Mouse (Mus musculus) limb, embryonic 13.5 days (tissue): ENCODE results near the gene Gm20662. TPM values are rescaled to one million over a fixed set of nuclear protein-coding genes. Genes with fewer than 3 reads are reported as not detected.

Experiments
- ATAC-seq: fragments of 200-750 bp; cut with Nextera tagmentation; 2 replicates; pipeline ENCODE4 v1.8.0; 2017; ENCODE audit warnings: low read depth, moderate number of reproducible peaks, moderate TSS enrichment; ENCODE audit not compliant: low FRiP score
- H3K27ac ChIP-seq: fragments of 300-500 bp; sonication (generic); 2 replicates; pipeline ENCODE4 v1.5.1; 2015; ENCODE audit warnings: inconsistent platforms, mild to moderate bottlenecking, moderate library complexity
- H3K27me3 ChIP-seq: fragments of 300-500 bp; sonication (generic); 2 replicates; pipeline ENCODE4 v1.6.1; 2015; ENCODE audit warnings: mild to moderate bottlenecking, inconsistent platforms
- H3K36me3 ChIP-seq: fragments of 300-500 bp; sonication (generic); 2 replicates; pipeline ENCODE4 v1.6.1; 2015; ENCODE audit warnings: inconsistent platforms, mild to moderate bottlenecking, moderate library complexity
- H3K4me1 ChIP-seq: fragments of 300-500 bp; sonication (generic); 2 replicates; pipeline ENCODE4 v1.6.1; 2015; ENCODE audit warnings: inconsistent platforms
- H3K4me2 ChIP-seq: fragments of 300-500 bp; sonication (generic); replicated peaks from 2 replicates; pipeline ENCODE4 v1.6.1; 2015; ENCODE audit warnings: inconsistent platforms, mild to moderate bottlenecking, moderate library complexity
- H3K4me3 ChIP-seq: fragments of 300-500 bp; sonication (generic); 2 replicates; pipeline ENCODE4 v1.5.1; 2015; ENCODE audit warnings: moderate library complexity, mild to moderate bottlenecking, inconsistent platforms
- H3K9ac ChIP-seq: fragments of 300-500 bp; sonication (generic); 2 replicates; pipeline ENCODE4 v1.6.1; 2015; ENCODE audit warnings: mild to moderate bottlenecking, inconsistent platforms
- H3K9me3 ChIP-seq: fragments of 300-500 bp; sonication (generic); 2 replicates; pipeline ENCODE4 v1.6.1; 2016; ENCODE audit warnings: inconsistent platforms
- WGBS: fragments of 180-500 bp; shearing (Covaris S2); methylation state at CpG from one replicate; pipeline ENCODE4 v1.1.7; 2015; 5-methylcytosine and 5-hydroxymethylcytosine counted together
- polyA plus RNA-seq: library from polyadenylated mRNA; unstranded; fragments of >200 nt; fragmentation: Nextera tagmentation; extraction: Ambion mirVana; gene quantifications from 2 replicates; pipeline ENCODE4 v1.2.1, GENCODE M21; 2015

Gm20662 gene
- polyA plus RNA-seq, 1 experiment from 2014 or later: 1.2 TPM

- ATAC-seq: peak; percentile 49
- no peaks in the 10 kb centered on the region for H3K9me3 ChIP-seq
- peak overlapping the region; percentile 88 for H3K9ac ChIP-seq
- H3K4me1 ChIP-seq: peaks cover 64% of the 10 kb centered on the region
- H3K36me3 ChIP-seq: peaks cover 6% of the 10 kb centered on the region; the same call in 1 of the 2 replicates
- H3K4me2 ChIP-seq: peak overlapping the region; percentile 97
- no peaks in the 10 kb centered on the region for H3K27me3 ChIP-seq
- H3K27ac ChIP-seq: peak overlapping the region; percentile 100
- WGBS: 6% methylated on average over 7 of the region's 7 CpGs
- peak overlapping the region; percentile 88 for H3K4me3 ChIP-seq
Observed at GRCm38 (mm10) chr9:107981684-107982605, 14.2 kb upstream of the Gm20662 start.

GRCm38 (mm10) chr9:107982681-107983346 lies 13.3 kb upstream of the Gm20662 start, which contains the start of gene Gm20661:
Gene Gm20661, plus strand, starts transcription at chr9:107983058.
- peak within 1 kb of the TSS; percentile 97 for H3K4me2 ChIP-seq
- H3K27ac ChIP-seq: peak within 1 kb of the TSS; percentile 100
- H3K4me1 ChIP-seq: peaks cover 73% of the 10 kb centered on the region
- peak within 1 kb of the TSS; percentile 88 for H3K4me3 ChIP-seq
- H3K9ac ChIP-seq: peak within 1 kb of the TSS; percentile 88
- H3K9me3 ChIP-seq: no peaks in the 10 kb centered on the region
- H3K36me3 ChIP-seq: peaks cover 6% of the 10 kb centered on the region; the same call in 1 of the 2 replicates
- WGBS: 5% methylated on average over 14 of the region's 14 CpGs
- no peaks in the 10 kb centered on the region for H3K27me3 ChIP-seq
- peak; percentile 82 for ATAC-seq

DNA sequence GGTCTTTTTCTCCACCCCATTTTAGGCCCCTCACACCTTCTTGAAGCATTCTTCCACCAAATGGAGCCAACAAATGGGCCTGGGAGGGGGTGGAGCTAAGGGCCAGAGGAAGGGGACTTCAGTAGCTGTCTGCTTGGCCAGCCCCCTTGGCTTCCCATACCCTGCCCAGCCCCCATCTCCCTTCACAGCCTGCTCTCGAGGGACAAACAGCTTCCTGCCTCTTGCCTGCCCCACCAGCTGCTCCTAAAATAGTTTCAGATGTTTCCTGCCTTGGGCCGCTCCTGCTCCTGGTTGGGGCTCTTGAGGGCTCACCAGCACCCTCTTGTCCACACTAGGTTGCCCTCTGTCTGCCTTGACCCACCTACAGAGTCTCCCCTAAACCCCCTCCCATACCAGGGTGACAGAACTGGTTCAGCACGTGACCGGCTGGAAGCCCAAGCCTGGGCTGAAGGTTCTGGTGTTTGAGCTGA lies 12.7 kb upstream of the Gm20662 start:
- Histone ChIP-seq H3K27me3 (no peaks in the 10 kb centered on the region), H3K4me3 (peak overlapping the region; percentile 88), H3K4me1 (peaks cover 78% of the 10 kb centered on the region), H3K9ac (peak overlapping the region; percentile 88), H3K27ac (peak overlapping the region; percentile 100), H3K36me3 (peaks cover 6% of the 10 kb centered on the region; the same call in 1 of the 2 replicates), H3K9me3 (no peaks in the 10 kb centered on the region), H3K4me2 (peak overlapping the region; percentile 97)
- peak; percentile 55 for ATAC-seq
- 0% methylated on average over 4 of the region's 4 CpGs for WGBS

GRCm38 (mm10) chr9:107984052-107984753 lies 11.9 kb upstream of the Gm20662 start:
- ATAC-seq: no peak
- Histone ChIP-seq H3K27ac (peak overlapping the region; percentile 100), H3K27me3 (no peaks in the 10 kb centered on the region), H3K4me2 (peak overlapping the region; percentile 97), H3K9ac (peak overlapping the region; percentile 88), H3K9me3 (no peaks in the 10 kb centered on the region), H3K4me1 (peaks cover 79% of the 10 kb centered on the region), H3K36me3 (peaks cover 6% of the 10 kb centered on the region; the same call in 1 of the 2 replicates), H3K4me3 (peak overlapping the region; percentile 88)
- 16% methylated on average over 19 of the region's 19 CpGs for WGBS

DNA sequence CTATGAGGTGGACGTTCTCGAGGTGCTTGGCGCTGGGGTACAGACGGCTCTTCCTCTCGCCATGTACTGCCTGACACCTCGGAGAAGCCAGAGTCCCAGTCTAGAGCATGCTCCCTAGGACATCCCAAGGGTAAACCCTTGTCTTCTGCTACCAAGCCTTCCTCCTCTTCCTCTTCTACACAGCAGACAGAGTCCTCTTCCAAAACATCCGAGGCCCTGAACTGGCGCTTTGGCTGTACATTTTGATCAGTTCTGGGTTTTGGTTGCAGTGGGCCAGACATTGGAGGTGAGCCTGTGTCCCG lies 11.4 kb upstream of the Gm20662 start:
- no peak for ATAC-seq
- Histone ChIP-seq H3K4me2 (peak overlapping the region; percentile 97), H3K4me3 (peak overlapping the region; percentile 88), H3K9me3 (no peaks in the 10 kb centered on the region), H3K36me3 (peaks cover 6% of the 10 kb centered on the region; the same call in 1 of the 2 replicates), H3K4me1 (peaks cover 75% of the 10 kb centered on the region), H3K9ac (peak overlapping the region; percentile 88), H3K27ac (peak overlapping the region; percentile 100), H3K27me3 (no peaks in the 10 kb centered on the region)
- 17% methylated on average over 9 of the region's 9 CpGs for WGBS

- Histone ChIP-seq H3K4me2 (peak within 1 kb of the TSS; percentile 97), H3K9me3 (no peaks in the 10 kb centered on the region), H3K36me3 (peaks cover 6% of the 10 kb centered on the region; the same call in 1 of the 2 replicates), H3K9ac (peak within 1 kb of the TSS; percentile 88), H3K4me3 (peak within 1 kb of the TSS; percentile 88), H3K27ac (peak within 1 kb of the TSS; percentile 100), H3K4me1 (peaks cover 68% of the 10 kb centered on the region), H3K27me3 (no peaks in the 10 kb centered on the region)
- peak; percentile 64 for ATAC-seq
- under 1% methylated on average over 58 of the region's 58 CpGs for WGBS
Observed at GRCm38 (mm10) chr9:107985131-107986119, 10.7 kb upstream of the Gm20662 start, which contains the start of gene Inka1. Gene Inka1, minus strand, starts transcription at chr9:107985879.

- H3K9ac ChIP-seq: peak overlapping the region; percentile 88; the same call in 1 of the 2 replicates
- H3K27me3 ChIP-seq: no peaks in the 10 kb centered on the region
- peak overlapping the region; percentile 97 for H3K4me2 ChIP-seq
- WGBS: 5% methylated on average over 18 of the region's 18 CpGs
- H3K4me1 ChIP-seq: peaks cover 58% of the 10 kb centered on the region
- H3K27ac ChIP-seq: peak overlapping the region; percentile 100
- ATAC-seq: no peak
- H3K9me3 ChIP-seq: no peaks in the 10 kb centered on the region
- peak overlapping the region; percentile 88 for H3K4me3 ChIP-seq
- H3K36me3 ChIP-seq: peaks cover 6% of the 10 kb centered on the region; the same call in 1 of the 2 replicates
Observed at GRCm38 (mm10) chr9:107986376-107986775, 9.8 kb upstream of the Gm20662 start.

DNA sequence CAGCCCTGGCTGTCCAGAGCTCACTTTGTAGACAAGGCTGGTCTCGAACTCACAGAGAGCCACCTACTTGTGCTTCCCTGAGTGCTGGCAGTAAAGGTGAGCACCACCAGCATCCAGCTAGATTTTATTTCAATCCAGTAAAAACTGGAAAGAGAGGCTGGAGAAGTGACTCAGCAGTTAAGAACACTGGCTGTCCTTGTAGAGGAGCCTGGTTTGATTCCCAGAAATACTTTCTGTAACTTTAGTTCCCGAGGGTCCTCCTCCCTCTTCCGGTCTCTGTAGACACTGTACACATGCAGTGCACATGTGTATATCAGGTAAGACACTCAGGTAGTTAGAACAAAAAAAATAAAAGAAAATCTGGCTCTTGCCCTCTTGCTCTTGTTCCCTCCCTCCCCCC lies 8.2 kb upstream of the Gm20662 start:
- ATAC-seq: no peak
- Histone ChIP-seq H3K4me3 (no peak overlapping the region), H3K4me2 (no peak overlapping the region), H3K9ac (peak overlapping the region; percentile 19; the same call in 1 of the 2 replicates), H3K4me1 (peaks cover 51% of the 10 kb centered on the region), H3K36me3 (peaks cover 6% of the 10 kb centered on the region; the same call in 1 of the 2 replicates), H3K27ac (no peak overlapping the region), H3K27me3 (no peaks in the 10 kb centered on the region), H3K9me3 (no peaks in the 10 kb centered on the region)
- WGBS: 60% methylated on average over 3 of the region's 3 CpGs

- no peaks in the 10 kb centered on the region for H3K36me3 ChIP-seq
- H3K27me3 ChIP-seq: no peaks in the 10 kb centered on the region
- H3K27ac ChIP-seq: no peak within 1 kb of the TSS
- H3K9ac ChIP-seq: no peak within 1 kb of the TSS
- H3K4me1 ChIP-seq: peaks cover 22% of the 10 kb centered on the region
- ATAC-seq: peak; percentile 33; the same call in 1 of the 2 replicates
- H3K4me2 ChIP-seq: no peak within 1 kb of the TSS
- H3K9me3 ChIP-seq: no peaks in the 10 kb centered on the region
- WGBS: 36% methylated on average over 2 of the region's 2 CpGs
- no peak within 1 kb of the TSS for H3K4me3 ChIP-seq
Observed at GRCm38 (mm10) chr9:107992197-107992596, 4.0 kb upstream of the Gm20662 start, which contains the start of gene Cdhr4. Gene Cdhr4, plus strand, starts transcription at chr9:107992497.

GRCm38 (mm10) chr9:107993013-107993412 lies 3.1 kb upstream of the Gm20662 start:
- no peak for ATAC-seq
- Histone ChIP-seq H3K9me3 (no peaks in the 10 kb centered on the region), H3K27me3 (no peaks in the 10 kb centered on the region), H3K4me1 (peaks cover 14% of the 10 kb centered on the region), H3K4me3 (no peak overlapping the region), H3K36me3 (no peaks in the 10 kb centered on the region), H3K9ac (no peak overlapping the region), H3K4me2 (no peak overlapping the region), H3K27ac (no peak overlapping the region)
- WGBS: 82% methylated on average over 11 of the region's 11 CpGs
